Mouse (Mus musculus): ENCODE measurements at regions not wholly inside any gene's neighbourhood (a gene's known extent, or its start where the extent isn't known, plus 50 kb on each side); places are given as distances from the start of the nearest gene placed in this dataset.

DNA sequence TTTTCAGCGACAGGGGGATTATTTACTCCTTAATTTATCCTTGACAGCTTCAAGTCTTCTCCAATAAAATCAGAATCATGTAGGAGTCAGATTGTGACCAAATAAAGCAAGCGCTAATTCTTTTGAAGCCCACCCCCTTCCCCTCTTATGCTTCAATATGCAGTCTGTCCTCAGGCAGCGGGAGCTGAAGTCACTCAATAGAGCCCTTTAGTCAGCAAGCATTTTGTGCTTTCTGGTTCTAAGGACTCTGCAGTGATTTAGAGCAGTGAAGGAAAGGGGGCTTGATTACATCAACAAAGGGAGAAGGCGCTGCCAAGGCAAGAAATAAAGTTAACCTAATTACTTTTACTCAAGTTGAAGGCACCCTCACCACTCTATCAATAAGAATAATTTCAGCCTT lies 298.5 kb upstream of the Galnt5 start:
- no peaks in the 10 kb centered on the region for H3K9me3 ChIP-seq (replicated peaks; ENCODE audit: control insufficient read depth, low read length, poor library complexity, severe bottlenecking)
- peak overlapping the region; percentile 32 for H3K4me3 ChIP-seq (ENCODE audit: low read depth, low read length)
- peak; percentile 84 for ATAC-seq
- WGBS: 11% methylated on average over 4 of the region's 4 CpGs
- no peaks in the 10 kb centered on the region for H3K4me1 ChIP-seq (ENCODE audit: control insufficient read depth, insufficient read depth, low read length)
- H3K9ac ChIP-seq (ENCODE audit: low read depth, low read length): no peak overlapping the region
- peak overlapping the region; percentile 56 for H3K4me2 ChIP-seq (ENCODE audit: low read length)
- H3K27me3 ChIP-seq (ENCODE audit: control insufficient read depth, insufficient read depth, low read depth, low read length): peaks cover 12% of the 10 kb centered on the region
- no peak overlapping the region for H3K27ac ChIP-seq (ENCODE audit: low read length)
- no peaks in the 10 kb centered on the region for H3K36me3 ChIP-seq (ENCODE audit: control insufficient read depth, insufficient read depth, low read length)

DNA sequence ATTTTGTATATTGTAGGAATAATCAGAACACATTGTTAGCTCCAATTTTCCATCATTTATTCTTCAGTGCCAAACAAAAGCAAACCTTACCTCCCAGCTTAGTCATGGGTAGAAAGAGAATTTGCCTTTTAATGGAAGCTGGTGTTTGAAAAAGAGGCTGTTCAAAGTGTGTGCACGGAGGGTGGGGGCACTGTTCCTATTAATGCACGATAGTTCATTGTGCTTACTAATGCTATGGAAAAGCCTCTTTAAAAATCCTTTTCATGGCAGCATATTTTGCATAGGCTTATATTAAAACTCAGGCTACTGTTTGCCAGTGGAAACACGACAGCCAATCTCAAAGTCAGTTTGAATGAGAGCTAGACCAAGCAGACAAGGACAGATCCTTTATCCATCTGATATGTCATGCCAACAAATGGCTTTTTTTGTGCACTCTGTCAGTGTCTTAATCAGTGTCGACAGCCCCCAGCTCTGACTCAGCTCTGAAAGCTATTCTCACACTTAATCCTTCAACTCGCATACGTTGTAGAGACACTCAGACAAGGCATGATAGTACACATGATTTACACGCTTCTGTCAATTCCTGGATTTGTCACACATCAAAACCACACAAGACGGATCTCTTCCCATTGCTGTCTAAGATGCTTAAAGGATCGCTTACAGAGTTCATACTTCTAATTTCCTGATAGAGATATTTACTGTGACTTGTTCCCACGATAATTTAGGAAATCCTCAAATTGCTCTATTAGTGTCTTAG lies 280.8 kb upstream of the Galnt5 start:
- Histone ChIP-seq H3K4me1 (ENCODE audit: control insufficient read depth, insufficient read depth, low read length) (no peaks in the 10 kb centered on the region), H3K4me3 (ENCODE audit: low read depth, low read length) (no peak overlapping the region), H3K4me2 (ENCODE audit: low read length) (no peak overlapping the region), H3K9ac (ENCODE audit: low read depth, low read length) (no peak overlapping the region), H3K27ac (ENCODE audit: low read length) (no peak overlapping the region), H3K9me3 (replicated peaks; ENCODE audit: control insufficient read depth, low read length, poor library complexity, severe bottlenecking) (no peaks in the 10 kb centered on the region), H3K36me3 (ENCODE audit: control insufficient read depth, insufficient read depth, low read length) (no peaks in the 10 kb centered on the region), H3K27me3 (ENCODE audit: control insufficient read depth, insufficient read depth, low read depth, low read length) (peaks cover 15% of the 10 kb centered on the region)
- ATAC-seq: 0 out of 2 replicates have a peak, but pooled peaks have one; percentile 42
- WGBS: 16% methylated on average over 10 of the region's 10 CpGs

All from midbrain, embryonic 16.5 days (tissue).